Mouse (Mus musculus) embryonic fibroblast, embryonic 13.5 days (primary cell): Measurements from ENCODE around the gene Olfr1441.

ENCODE experiments used
- CTCF ChIP-seq: IDR thresholded peaks from 2 replicates; pipeline ENCODE4 v1.5.1; 2011; ENCODE audit warnings: mild to moderate bottlenecking, control low read depth, low read length, moderate library complexity, borderline replicate concordance; ENCODE audit not compliant: insufficient read depth
- POLR2A ChIP-seq: IDR thresholded peaks from 2 replicates; pipeline ENCODE4 v1.6.1; 2011; ENCODE audit warnings: low read depth, mild to moderate bottlenecking, control low read depth, low read length, moderate library complexity

DNA sequence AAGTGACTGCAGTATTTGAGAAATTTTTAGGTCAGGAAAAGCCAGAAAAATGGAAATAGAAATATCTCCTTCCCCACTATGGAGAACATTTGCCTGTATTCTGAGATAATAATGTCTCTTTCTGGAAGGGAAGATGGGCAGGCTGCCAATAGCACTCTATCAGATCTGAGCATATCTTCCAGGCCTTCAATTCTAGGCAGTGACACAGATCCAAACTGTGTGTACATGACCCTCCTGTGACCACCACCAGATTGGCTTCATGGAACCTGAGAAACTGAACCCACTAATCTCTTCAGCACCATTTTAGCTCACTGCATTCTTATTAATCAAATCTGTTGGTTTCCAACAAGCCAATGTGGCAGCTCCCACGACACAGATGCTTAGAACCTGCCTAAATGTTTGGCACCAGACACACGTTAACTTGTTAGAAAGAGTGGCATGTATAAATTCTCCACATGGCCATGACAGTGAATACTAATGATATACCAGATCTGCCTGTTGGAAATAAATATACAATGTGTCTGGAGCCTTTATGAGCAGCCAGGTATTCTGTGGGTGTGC lies 42.7 kb upstream of the Olfr1441 start:
- TF ChIP-seq POLR2A (no peak), CTCF (no peak)
